Mouse (Mus musculus) brain, embryonic 14.5 days (tissue): ENCODE measurements at regions not wholly inside any gene's neighbourhood (a gene's known extent, or its start where the extent isn't known, plus 50 kb on each side); places are given as distances from the start of the nearest gene placed in this dataset.

Source experiments
- CTCF ChIP-seq: fragments of 200-500 bp; IDR thresholded peaks from 2 replicates; pipeline ENCODE4 v1.5.1; 2012; ENCODE audit warnings: inconsistent platforms, mild to moderate bottlenecking, moderate library complexity, borderline replicate concordance; ENCODE audit not compliant: insufficient read depth, insufficient read length; ENCODE audit errors: extremely low read depth
- POLR2A ChIP-seq: fragments of 200-500 bp; IDR thresholded peaks from 2 replicates; pipeline ENCODE4 v1.6.1; 2012; ENCODE audit warnings: mild to moderate bottlenecking, inconsistent platforms, borderline replicate concordance; ENCODE audit not compliant: poor library complexity, insufficient read depth, insufficient read length, severe bottlenecking; ENCODE audit errors: extremely low read depth

DNA sequence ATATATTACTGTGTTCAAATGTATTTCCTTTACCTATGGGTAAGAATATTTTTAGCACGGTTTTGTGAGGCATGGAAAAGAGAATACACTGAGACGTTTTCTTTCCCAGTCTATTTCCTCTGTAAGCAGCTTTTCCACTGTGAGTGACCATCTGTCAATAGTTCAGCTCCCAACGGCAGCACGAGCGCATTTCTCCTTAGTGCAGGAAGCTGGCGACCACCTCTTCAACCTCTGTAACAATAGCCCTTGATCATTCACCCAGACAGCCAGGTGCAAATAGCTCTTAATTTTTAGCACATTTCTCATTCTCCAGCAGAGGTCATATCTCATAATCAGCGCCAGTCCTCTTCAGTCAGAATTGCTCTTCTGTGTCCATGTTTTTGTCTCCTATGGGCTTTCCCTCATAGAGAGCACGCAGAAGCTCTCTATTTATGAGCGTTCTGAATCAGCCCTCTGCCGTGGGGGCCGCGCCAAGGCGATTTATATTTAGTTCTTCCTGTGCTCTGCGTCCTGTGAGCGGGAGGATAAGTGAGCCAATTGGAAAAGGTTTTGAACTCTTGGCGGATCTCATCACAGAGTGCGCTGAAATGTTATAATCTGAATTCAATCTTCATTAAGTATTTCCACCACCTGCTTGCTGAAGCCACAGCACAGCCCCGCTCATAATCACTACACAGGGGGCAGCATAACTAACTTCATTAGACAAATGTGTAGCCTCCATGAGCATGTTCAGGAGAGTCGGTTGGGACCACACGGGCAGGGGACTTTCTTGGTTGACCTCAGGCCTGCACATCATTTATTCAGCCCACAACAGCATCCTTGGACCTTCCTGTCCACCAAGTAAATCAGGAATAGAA lies 171.3 kb upstream of the Slc24a2 start:
- no peak for TF ChIP-seq CTCF
- TF ChIP-seq POLR2A: no peak
